Mouse (Mus musculus) gastrocnemius, postnatal 36 days (tissue): ENCODE results near the gene Masp1. TPM values are rescaled to one million over a fixed set of nuclear protein-coding genes. Genes with fewer than 3 reads are reported as not detected.

Source experiments
- DNase-seq, 2 experiments: peaks; one replicate each; pipeline ENCODE4 v3.0.0; 2022
- intact Hi-C: fragments of 180-260 bp; cut with DNase I; formaldehyde crosslinking; loops from one replicate; pipeline ENCODE4 v1.15.1; 2025
- total RNA-seq, 2 experiments: library from RNA; stranded (reverse); gene quantifications; 2 replicates each; pipeline ENCODE4 v1.2.3; 2021

Masp1 gene
- total RNA-seq, 2 experiments from 2014 or later = 15.4 to 15.8 TPM

DNA sequence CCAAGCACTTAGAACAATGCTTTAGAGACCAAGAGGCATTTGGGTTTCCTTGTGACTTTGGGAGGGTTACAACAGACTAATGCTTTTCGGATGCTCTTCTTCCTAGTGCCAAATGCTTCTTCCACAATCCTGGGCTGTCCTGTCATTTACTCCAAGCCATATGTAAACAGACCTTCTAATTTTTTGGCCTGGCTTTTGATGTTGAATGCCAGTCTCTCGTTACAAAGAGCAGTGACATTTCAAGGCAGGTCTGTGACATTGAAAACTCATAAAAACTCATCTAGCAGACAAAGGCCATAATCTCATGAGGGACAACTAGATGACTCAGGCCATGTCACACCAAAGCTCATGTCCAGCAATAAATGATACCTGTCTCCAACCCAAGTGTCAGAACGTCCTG, 48.6 kb downstream of the Masp1 start:
- intact Hi-C loops = no loop called here
- no peak for DNase-seq

DNA sequence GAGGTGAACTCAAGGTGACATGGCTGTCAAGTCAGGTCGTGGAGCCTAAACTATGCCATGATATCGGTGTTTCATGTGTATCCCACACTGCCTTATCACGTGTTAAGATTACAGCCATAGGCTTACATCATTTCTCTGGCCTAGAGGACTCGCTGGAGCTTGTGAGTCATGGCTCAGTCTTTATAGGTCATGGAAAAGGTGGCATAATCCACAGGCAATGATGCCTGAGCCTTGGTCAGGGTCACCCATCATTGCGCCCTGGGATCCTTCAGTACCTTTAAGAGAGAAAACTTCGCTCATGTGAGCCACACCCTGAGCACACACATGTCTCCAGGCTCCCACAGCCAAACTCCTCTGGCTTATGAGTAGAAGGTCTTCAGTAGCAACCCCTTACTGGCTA, 49.1 kb downstream of the Masp1 start:
- no peak for DNase-seq
- intact Hi-C loops = no loop called here

DNA sequence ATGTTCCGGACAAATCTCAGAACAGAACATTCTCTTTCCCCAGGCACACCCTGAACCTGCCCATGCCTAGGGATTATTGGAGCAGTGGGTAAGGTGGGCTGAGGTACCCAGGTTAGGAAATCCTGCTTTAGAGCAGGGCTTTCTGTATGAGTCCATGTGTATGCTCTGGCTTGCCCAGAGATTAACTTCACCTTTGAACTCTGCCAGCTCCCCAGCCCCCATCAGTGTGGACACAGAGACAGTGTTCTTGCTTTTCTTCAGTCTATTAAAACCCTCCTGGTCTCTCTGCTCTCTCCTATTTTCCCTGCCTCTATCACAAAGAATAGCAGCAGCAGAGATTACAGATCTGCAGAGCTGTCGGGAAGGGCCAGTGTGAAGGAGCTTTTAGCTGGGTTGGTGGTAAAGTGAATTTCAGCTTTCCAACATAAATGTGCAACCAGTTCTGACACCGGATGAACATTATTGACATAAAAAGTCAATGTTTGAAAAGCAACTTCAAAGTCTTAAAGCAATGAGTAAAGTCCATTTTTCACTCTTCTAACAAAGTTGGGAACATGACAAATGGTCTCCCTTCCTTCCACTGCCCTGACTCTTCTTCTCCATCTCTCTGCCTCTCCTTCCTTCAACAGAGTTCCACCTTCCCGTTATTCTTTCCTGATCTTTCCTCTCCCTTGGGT, 56.8 kb downstream of the Masp1 start:
- intact Hi-C loops = no loop called here
- no peak for DNase-seq

GRCm38 (mm10) chr16:23458906-23459588, 61.6 kb downstream of the Masp1 start:
- intact Hi-C loops = no loop called here

GRCm38 (mm10) chr16:23457338-23457737, 63.3 kb downstream of the Masp1 start:
- DNase-seq = no peak
- intact Hi-C loops = no loop called here

More at GRCm38 (mm10) chr16:23458906-23459588, 61.6 kb downstream of the Masp1 start:
- no peak for DNase-seq

- peak in 1 of 2 experiments; percentile 17 for DNase-seq
- intact Hi-C loops = no loop called here
Observed at GRCm38 (mm10) chr16:23456534-23456933, 64.1 kb downstream of the Masp1 start.

- no peak for DNase-seq
- intact Hi-C loops = no loop called here
Observed at GRCm38 (mm10) chr16:23454376-23454775, 66.2 kb downstream of the Masp1 start.

- DNase-seq = peak in 1 of 2 experiments; percentile 12
Observed at GRCm38 (mm10) chr16:23452476-23452875, 68.1 kb downstream of the Masp1 start.

DNA sequence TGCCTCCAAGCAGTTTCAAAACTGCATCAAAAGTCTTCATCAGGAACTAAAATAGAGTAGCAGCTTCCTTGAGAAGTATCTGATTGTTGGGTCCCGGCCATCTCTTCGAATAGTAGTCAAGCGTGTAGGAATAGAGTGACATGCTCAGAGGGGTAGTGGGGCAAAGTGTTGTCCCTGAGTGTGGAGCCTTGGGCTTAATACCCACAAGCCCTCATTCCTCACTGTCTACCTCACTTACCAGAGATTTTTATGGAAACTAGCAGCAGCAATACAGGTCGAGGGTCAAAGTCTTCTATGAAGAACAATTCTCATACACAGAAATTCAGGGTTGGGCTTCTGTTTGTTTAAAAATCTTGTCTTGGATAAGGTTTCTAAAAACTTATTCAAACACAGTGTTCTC, 69.8 kb downstream of the Masp1 start:
- intact Hi-C loops = no loop called here

More at GRCm38 (mm10) chr16:23452476-23452875, 68.1 kb downstream of the Masp1 start:
- intact Hi-C loops = loop anchor here (1.0 to 2.0 kb wide), 3 partner anchors 98 to 500 kb away; no protein-coding TSS in a partner anchor

DNA sequence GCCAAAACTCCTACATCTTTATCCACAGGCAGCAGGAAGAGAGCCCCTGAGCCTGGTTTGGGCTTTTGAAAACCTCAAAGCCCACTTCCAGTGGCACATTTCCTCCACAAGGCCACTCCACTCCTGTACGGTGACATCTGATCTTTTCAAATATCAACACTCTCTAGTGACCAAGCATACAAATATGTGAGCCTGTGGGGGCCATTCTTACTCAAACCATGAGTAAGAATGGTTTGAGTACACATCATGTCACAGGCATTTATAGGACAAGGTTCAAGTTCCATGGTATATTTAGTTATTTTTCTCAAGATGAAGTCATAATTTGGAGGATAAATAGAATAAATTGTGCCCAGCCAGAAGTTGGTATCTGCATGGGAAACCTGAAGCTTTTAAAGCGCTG, 70.7 kb downstream of the Masp1 start:
- no peak for DNase-seq
- intact Hi-C loops = no loop called here

More for the DNA sequence above, 69.8 kb downstream of the Masp1 start:
- DNase-seq = no peak

GRCm38 (mm10) chr16:23444231-23444630, 76.4 kb downstream of the Masp1 start:
- DNase-seq = no peak

DNA sequence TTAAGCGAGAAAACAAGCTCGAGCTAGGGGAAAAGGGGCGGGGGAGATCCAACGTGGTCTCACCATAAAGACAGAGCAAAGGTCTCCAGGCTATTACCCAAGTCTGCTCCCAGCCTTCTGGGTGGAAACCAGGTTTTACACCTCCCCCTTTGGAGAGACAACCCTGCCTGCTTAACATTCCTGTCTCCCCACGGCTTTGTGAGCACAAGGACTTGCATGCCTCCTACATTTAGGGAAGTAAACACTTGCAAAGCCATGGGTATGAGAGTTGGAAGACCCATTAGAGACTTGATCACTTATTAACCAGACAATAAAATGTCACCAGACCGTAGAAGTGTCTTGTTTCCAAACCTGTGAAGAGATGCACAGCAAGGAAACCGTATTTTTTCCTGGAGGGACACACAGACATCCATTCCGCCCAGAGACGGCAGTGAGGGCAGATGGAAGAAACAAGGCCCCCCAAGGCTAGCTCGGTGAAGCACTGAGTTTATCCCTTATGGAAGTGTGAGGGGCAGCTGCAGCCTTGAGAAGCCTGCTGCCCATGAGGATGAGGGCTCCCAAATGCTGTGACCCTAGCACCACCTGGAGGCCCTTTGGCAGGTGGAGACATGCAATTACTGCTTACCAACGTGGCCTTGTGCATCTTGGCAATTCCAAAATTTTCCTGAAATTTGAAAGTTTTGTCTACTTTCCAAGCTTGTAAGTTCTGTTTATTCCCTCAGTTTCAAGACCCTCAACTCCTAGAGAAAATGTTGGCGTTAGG, 83.0 kb downstream of the Masp1 start:
- DNase-seq = no peak
- intact Hi-C loops = no loop called here

More at GRCm38 (mm10) chr16:23444231-23444630, 76.4 kb downstream of the Masp1 start:
- intact Hi-C loops = no loop called here

DNA sequence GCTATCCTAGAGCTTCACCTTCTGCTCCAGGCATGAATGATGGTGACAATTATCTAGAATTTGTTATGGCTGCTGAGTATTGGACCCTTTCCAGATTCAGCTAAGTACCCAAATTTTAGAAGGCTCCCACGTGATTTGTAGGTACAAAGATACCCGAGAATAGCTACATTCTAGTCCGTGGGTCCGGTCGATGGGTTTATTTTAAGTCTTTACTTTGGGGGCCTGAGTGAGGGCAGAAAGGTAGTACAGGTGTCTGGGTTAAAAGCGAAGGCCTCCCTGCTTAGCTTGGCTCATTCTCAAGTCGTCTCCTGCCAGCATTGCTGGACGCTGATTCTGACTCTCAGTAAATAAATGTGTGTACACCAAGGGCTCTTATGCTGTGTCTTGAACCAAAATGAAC, 90.6 kb downstream of the Masp1 start:
- no peak for DNase-seq
- intact Hi-C loops = no loop called here

DNA sequence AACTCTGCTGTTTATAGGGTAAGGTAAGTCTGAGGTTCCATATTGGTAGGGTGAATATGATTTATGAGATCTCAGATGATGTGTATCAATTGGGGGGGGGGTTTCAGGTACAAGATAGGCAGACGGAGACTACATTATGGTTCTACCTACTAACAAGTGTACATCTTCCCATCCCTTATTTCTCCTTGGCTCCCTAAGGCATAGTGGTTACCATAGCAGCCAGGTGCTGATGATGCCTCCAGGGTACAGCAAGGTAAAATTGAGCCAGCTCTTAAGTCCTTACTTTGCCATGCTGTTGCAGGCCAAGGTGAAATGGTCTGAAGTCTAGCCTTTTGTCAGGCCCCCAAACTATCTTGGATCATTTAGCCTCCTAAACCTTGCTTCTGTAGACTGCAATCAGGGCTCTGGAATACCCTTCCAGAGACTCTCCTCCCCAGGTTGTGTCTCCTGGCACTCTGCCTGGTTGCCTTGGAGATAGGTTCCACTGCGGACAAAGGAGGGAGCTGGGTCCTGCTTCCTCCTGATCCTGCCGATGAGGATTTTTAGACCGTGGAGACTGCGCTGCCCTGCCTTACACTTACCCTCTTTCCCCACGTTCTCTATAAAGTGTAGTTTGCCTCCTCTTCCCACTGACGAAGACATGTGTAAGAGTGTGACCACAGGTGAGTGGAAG, 91.8 kb downstream of the Masp1 start, which contains the start of gene Rtp1:
Gene Rtp1 (plus strand): TSS at position 487 of the 673 bp plus-strand sequence.
- no peak for DNase-seq
- intact Hi-C loops = no loop called here

DNA sequence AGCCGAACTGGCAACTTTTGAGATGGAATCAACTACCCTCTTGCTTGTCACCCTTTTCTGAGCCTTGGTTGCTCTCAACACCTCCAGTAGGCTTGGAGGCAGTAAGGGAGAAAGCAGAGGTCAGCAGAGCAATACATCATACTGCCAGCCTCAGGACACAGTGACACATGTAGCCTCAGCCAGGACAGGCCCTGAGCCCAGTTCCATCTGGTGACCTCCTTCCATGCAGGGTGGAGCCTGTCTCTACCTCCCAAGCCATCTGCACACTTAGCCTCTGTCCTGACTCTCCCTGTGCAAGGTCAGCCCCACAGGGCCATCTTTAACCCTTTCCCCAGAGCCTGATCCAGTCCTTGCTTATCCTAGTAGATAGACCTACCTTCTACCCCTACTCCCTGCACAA, 92.9 kb downstream of the Masp1 start:
- intact Hi-C loops = no loop called here
- peak in 1 of 2 experiments; percentile 8 for DNase-seq

GRCm38 (mm10) chr16:23423825-23424224, 96.8 kb downstream of the Masp1 start:
- intact Hi-C loops = no loop called here
- no peak for DNase-seq

DNA sequence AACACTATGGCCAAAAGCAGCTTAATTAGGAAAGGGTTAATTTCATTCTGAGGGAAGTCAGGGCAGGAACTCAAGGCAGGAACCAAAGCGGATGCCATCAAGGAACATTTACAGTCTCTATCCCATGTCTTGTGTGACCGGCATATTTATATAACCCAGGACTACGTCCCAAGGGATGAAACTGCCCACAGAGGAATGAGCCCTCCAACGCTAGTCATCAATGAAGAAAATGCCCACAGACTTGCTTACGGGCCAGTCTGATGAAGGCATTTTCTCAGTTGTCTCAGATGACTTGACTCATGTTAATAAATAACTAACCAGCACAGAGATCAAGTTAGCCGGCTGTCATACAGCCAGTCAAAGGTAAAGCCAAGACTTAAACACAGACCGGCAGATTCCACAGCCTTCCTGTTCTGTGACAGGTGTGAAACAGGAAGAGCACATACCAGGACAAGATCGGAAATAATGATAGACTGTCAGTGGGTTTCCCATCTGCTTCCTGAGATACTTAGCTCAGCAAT, 101.0 kb downstream of the Masp1 start:
- intact Hi-C loops = no loop called here
- DNase-seq = no peak

- intact Hi-C loops = no loop called here
- DNase-seq = no peak
Observed at GRCm38 (mm10) chr16:23417456-23418240, 103.0 kb downstream of the Masp1 start.

DNA sequence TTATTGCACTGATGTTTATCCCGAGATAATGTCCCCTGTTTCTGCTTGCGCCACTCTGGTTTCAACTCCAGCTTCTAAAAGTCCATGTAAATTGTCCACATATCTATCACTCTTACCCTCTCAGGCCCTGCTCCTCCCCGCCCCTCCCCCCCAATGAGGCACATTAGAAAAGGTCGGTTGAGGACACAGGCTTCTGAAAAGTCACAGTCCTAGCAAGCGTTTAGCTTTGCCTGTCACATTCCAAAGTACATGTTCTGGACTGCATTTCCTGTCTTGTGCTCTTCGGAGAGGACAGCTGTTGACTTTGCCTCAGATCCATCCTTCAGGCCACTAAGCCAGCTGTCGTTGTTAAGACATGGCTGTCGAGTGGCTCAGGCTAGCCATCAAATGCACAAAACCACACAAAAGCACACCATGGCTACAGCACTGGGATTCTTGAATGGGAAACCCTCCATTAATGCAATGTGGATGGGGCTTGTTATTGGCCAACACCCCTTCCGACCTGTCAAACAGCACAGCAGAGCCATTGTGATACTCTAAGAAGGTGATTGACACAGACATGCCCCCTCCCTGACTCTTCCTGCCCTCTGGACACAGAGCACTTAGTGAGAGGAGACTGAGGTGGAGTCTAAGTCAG, 103.8 kb downstream of the Masp1 start:
- intact Hi-C loops = no loop called here
- no peak for DNase-seq
